Mouse (Mus musculus): Measurements from ENCODE around the gene Fmn2. TPM values are rescaled to one million over a fixed set of nuclear protein-coding genes. Genes with fewer than 3 reads are reported as not detected.

Gene Fmn2
- total RNA-seq, 2 experiments from 2014 or later, result 62.8 to 76.8 TPM

GRCm38 (mm10) chr1:174811846-174812245 is 310.2 kb downstream of the Fmn2 start:
- Histone ChIP-seq H3K4me3 (no peak overlapping the region), H3K27ac (no peak overlapping the region)
- no peak for TF ChIP-seq CTCF (conservative IDR thresholded peaks at IDR 0.05)
- no peak for DNase-seq (ENCODE audit: low spot score in 2 of 2)

DNA sequence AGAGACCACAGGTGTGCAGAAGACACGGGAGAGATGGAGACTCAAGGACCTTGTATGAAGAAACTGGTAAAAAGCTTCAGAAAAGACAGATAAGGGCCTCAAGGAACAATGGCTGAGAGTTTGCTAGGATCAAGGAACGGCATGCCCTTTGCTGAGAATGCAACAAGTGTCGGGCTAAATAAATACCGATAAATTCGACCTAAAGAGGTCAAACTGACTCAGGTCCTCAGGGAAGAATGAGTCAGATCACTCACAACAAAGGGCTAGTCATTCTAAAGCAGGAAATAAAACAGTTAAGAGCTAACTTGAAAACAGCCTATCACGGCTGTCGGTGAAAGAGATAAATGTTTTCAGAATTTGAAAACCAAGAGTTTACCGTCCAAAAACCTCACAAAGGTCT is 324.9 kb downstream of the Fmn2 start:
- H3K27ac ChIP-seq, result no peak overlapping the region
- DNase-seq (ENCODE audit: low spot score in 2 of 2), result no peak
- H3K4me3 ChIP-seq, result no peak overlapping the region
- no peak for TF ChIP-seq CTCF (conservative IDR thresholded peaks at IDR 0.05)

DNA sequence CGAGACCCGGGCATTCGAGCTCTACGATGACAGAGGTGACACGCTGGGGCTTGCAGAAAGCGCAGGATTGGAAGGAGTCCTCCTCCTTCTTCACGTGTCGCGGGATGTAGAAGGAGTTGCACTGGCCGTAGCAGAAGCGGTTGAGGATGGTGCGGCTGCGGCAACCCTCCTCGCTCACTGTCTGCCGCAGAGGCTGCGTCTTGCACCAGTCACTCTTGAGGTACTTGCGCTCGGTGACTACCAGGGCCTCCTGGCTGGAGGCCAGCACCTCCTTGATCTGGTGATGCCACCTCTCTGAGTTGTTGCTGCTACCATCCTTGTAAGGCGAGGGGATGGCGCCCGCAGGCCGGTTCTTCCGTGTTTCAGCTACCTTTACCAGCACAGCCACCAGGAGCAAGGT is 335.2 kb downstream of the Fmn2 start:
- no peak overlapping the region for H3K4me3 ChIP-seq
- DNase-seq (ENCODE audit: low spot score in 2 of 2), result no peak
- no peak overlapping the region for H3K27ac ChIP-seq
- no peak for TF ChIP-seq CTCF (conservative IDR thresholded peaks at IDR 0.05)

DNA sequence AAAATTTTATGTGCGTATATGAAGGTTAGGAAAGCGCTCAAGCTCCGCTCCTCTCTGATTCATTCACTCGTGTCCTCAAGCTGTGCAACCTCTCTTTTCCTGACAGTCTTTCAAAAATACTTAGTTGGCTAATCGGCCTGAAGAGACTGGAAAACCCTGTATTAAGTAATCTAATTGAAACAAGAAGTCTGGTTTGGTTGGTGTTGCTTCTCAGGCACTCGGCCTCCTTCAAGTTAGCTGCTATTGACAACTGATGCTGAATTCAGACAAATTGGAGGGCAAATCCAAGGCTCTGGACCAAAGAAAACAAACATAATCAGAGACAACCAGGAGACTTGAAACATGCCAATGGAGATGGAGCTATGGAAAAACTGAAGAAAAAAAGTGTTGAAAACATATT is 343.2 kb downstream of the Fmn2 start:
- DNase-seq (ENCODE audit: low spot score in 2 of 2), result no peak
- TF ChIP-seq CTCF (conservative IDR thresholded peaks at IDR 0.05), result no peak
- Histone ChIP-seq H3K27ac (no peak overlapping the region), H3K4me3 (no peak overlapping the region)

DNA sequence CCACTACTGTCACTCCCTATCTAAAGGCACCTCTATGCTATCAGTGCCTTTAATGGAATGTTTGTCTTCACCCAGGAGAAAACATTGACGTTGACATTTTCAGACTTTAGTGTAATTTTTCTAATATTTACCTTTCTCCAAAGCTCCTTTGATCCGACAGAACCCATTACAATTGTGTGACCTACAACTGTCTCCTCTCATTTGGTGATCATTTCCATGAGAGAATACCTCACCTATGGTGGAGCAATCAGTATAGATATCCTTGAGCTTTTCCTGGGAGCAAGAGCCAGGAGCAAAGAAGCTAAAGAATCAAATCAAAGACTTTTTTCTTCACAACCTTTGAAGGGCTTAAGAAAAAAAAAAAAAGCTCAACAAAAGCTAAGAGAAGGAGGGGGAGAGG is 354.6 kb downstream of the Fmn2 start:
- no peak for TF ChIP-seq CTCF (conservative IDR thresholded peaks at IDR 0.05)
- H3K27ac ChIP-seq, result no peak overlapping the region
- no peak overlapping the region for H3K4me3 ChIP-seq
- DNase-seq (ENCODE audit: low spot score in 2 of 2), result no peak

- DNase-seq (ENCODE audit: low spot score in 2 of 2), result no peak
- Histone ChIP-seq H3K27ac (no peak overlapping the region), H3K4me3 (no peak overlapping the region)
- TF ChIP-seq CTCF (conservative IDR thresholded peaks at IDR 0.05), result no peak
Observed at GRCm38 (mm10) chr1:174860407-174861118, 358.9 kb downstream of the Fmn2 start.

Other genes starting within 250 kb of the Fmn2 start
- not detected for gene Olfr419, start 249.8 kb upstream of the Fmn2 start, total RNA-seq (2021)
- not detected for gene Mptx1, start 171.3 kb upstream of the Fmn2 start, total RNA-seq (2021)
- not detected for gene Olfr417, start 136.7 kb upstream of the Fmn2 start, total RNA-seq (2021)
- not detected for gene Olfr248, start 110.8 kb upstream of the Fmn2 start, total RNA-seq (2021)
- not detected for gene Olfr414, start 77.8 kb upstream of the Fmn2 start, total RNA-seq (2021)
- gene Olfr220, start 59.7 kb upstream of the Fmn2 start, total RNA-seq (2021), result not detected

Data from layer of hippocampus, adult 2 months (tissue).